Mouse (Mus musculus) left cerebral cortex, adult 11 months (tissue): ENCODE data around the gene Dpep3.
A peak's percentile ranks its signal among the peaks of the same experiment; 100 is the strongest.
"Not testable (repeated sequence)": the region's sequence is repeated elsewhere in the genome, so short reads cannot be mapped to it uniquely, and the experiment has no call there.

Experiments used
- DNase-seq: peaks from one replicate; pipeline ENCODE4 v3.0.0; 2022; ENCODE audit warnings: low spot score

Dpep3 gene

DNA sequence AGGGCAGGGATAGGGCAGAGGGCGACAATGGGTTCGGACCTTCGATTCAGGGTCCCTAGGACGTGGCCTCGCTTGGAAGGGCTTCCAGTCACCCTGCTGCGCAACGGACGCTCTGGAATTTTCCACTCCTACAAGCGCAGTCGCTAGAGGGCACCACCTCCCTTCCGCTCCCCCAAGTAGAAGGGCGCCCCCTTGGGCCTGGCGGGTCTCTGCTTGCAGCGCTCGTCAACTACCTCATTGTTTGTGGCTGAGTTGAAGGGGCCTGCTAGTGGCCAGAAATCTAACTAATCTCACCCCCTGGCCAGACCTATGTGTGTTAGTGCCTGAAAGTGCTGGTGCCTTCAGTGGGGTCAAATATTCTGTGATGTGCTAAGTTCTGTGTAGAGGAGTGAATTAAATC is at the start of gene Dpep3:
TSS of gene Dpep3 (minus strand) at position 105 of the 400 bp plus-strand sequence.
- DNase-seq: no peak

DNA sequence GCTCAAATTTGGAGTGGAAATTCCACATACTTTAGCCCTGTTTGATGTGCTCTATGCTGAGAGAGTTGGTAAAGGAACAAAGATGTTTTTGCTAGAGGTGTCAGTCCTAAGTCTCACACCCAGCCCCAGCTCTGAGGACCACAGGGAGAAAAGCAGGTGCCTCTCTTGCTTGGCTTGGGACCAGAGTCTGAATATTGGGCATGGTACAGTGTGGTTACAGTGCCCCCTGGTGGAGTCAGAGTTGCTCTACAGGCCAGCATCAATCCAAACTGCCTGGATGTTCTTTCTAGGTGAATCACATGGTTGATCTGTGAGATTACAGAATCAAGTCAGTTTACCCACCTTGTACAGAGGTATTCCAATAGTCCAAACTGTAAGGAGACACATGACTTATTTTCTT is 43.3 kb upstream of the Dpep3 start:
- peak; percentile 57 for DNase-seq

GRCm38 (mm10) chr8:106018039-106018438 is 38.8 kb upstream of the Dpep3 start:
- DNase-seq: no peak

- DNase-seq: no peak
Measured at GRCm38 (mm10) chr8:106017130-106017529, 37.9 kb upstream of the Dpep3 start.

- DNase-seq: no peak
Measured at GRCm38 (mm10) chr8:106016284-106016683, 37.1 kb upstream of the Dpep3 start.

- not testable (repeated sequence) for DNase-seq
Measured at GRCm38 (mm10) chr8:106012203-106012602, 33.0 kb upstream of the Dpep3 start.

DNA sequence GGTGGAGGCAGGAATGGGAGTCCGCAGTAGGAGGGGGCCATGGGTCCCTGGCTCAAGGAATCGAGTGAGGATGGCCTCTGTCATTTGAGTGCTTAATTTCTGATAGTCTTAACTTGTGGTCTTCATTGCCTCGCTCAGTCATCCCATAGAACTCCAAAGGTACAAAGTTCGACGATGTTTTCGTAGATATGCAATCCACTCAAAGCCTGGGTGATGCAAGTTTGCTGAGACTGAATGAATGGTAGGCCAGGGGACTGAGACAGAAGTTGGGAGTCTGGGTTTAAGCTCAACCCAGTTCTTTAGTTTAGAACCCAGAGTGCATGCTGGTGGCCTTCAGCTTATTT is 32.4 kb upstream of the Dpep3 start, which contains the start of gene Ddx28:
TSS of gene Ddx28 (minus strand) at position 240 of the 344 bp plus-strand sequence.
- no peak for DNase-seq

GRCm38 (mm10) chr8:106010748-106011642 is 31.8 kb upstream of the Dpep3 start:
- DNase-seq: peak; percentile 89

DNA sequence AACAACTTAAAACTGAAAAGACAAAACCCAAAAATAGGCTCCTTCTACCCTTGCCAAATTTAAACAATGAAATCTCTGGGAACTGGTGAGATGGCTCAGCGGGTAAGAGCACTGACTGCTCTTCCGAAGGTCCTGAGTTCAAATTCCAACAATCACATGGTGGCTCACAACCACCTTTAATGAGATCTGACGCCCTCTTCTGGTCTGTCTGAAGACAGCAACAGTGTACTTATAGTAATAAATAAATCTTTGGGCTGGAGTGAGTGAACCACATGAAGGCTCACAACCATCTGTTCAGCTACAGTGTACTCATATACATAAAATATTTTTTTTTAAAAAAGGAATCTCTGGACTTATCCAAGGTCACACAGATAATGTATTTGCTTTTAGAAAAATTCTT is 28.7 kb upstream of the Dpep3 start:
- DNase-seq: not testable (repeated sequence)

- no peak for DNase-seq
Measured at GRCm38 (mm10) chr8:106007135-106007534, 27.9 kb upstream of the Dpep3 start.

- no peak for DNase-seq
Measured at GRCm38 (mm10) chr8:106006413-106006812, 27.2 kb upstream of the Dpep3 start.

DNA sequence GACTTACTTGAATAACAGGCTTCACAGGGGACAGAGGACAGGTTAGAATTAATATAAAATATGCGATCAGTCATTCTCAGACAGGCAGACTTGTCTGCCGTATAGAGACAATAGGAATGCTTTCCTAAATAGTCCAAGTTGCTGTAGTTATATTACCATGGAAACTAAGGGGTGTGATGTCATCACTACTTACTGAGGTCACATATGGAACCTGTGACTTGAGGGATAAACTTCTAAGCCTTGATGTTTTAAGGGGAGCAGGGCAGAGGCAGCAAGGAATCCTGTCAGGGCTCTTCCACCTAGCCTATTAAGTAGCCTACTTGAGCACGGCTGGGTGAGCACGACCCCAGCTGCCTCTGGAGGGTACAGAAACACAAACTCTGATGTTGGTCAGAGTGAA is 26.6 kb upstream of the Dpep3 start, which contains the start of gene Dpep2nb:
TSS of gene Dpep2nb (minus strand) at position 101 of the 400 bp plus-strand sequence.
- DNase-seq: no peak

DNA sequence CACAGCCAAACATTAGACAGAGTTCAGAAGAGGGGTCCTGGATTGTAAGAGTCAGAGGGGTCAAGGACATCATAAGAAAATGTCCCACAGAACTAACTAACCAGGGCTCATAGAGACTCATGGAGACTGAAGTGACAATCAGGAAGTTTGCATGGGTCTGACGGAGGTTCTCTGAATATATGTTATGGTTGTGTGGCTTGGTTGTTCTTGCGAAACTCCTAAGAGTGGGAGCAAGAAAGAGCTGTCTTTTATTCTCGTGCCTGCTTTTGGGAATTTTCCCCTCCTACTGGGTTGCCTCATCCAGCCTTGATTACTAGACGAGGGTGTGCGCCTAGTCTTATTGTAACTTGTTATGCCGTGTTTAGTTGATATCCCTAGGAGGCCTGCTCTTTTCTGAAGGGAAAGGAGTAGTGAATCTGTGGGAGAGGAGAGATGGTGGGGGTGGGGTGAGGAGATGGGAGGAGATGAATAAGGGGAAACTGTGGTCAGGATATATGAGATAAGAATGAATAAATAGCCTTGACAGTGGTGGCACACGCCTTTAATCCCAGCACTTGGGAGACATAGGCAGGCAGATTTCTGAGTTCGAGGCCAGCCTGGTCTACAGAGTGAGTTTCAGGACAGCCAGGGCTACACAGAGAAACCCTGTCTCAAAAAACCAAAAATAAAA is 25.4 kb upstream of the Dpep3 start:
- no peak for DNase-seq

GRCm38 (mm10) chr8:106001908-106002307 is 22.7 kb upstream of the Dpep3 start:
- no peak for DNase-seq

GRCm38 (mm10) chr8:105998971-105999370 is 19.7 kb upstream of the Dpep3 start:
- no peak for DNase-seq

DNA sequence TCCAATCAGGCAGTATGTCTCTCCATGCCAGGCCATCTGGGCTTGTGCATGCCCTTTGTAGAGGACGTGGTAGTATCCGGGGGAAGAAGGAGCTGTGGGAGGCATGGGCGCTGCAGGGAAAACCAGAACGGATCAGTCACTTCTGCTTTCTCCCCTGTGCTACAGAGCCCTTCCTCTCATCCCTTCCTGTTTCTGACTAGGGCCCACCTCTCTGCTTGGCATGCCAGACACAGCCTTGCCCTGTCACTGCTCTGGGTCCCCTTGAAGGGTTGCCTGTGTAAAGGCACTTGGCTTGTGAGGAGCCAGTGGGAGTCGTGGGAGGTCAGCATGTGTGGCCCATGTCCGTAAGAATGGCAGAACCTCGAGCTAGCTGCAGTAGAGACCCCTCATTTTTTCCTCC is 17.1 kb upstream of the Dpep3 start:
- DNase-seq: no peak

DNA sequence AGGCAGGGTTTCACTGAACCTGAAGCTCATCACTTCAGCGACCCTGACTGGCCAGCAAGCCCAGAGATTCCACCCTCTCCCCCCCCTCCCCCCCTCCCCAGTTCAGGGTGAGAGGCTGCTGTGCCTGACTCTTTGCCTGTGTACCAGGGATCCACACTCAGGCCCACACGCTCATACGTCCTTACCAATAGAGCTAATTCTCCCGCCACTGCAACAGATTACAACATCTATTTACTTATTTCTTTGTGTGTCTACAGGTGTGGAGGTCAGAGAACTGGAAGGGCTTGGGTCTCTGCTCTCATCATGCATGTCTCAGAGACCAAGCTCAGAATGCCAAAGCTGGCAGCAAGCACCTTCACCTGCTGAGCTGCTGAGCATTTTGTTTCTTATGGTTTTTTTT is 14.0 kb upstream of the Dpep3 start:
- no peak for DNase-seq

GRCm38 (mm10) chr8:105992499-105992898 is 13.3 kb upstream of the Dpep3 start:
- no peak for DNase-seq

- DNase-seq: no peak
Measured at GRCm38 (mm10) chr8:105991546-105991945, 12.3 kb upstream of the Dpep3 start.

GRCm38 (mm10) chr8:105990856-105991387 is 11.7 kb upstream of the Dpep3 start, which contains the start of gene Dus2:
Dus2 (plus strand) TSS chr8:105991337.
- no peak for DNase-seq

GRCm38 (mm10) chr8:105988546-105988945 is 9.3 kb upstream of the Dpep3 start:
- no peak for DNase-seq

DNA sequence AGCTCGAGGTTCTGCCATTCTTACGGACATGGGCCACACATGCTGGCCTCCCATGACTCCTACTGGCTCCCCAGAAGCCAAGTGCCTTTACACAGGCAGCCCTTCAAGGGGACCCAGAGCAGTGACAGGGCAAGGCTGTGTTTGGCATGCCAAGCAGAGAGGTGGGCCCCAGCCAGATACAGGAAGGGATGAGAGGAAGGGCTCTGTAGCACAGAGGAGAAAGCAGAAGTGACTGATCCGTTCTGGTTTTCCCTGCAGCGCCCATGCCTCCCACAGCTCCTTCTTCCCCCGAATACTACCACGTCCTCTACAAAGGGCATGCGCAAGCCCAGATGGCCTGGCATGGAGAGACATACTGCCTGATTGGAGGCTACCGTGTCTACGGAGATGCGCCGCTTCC is 4.2 kb upstream of the Dpep3 start:
- not testable (repeated sequence) for DNase-seq

GRCm38 (mm10) chr8:105981146-105981545 is 1.9 kb upstream of the Dpep3 start:
- DNase-seq: no peak
